Mouse (Mus musculus) CH12.LX (cell line): ENCODE data around the gene 5530401A14Rik. TPM values are rescaled to one million over a fixed set of nuclear protein-coding genes. Genes with fewer than 3 reads are reported as not detected.
A peak's percentile ranks its signal among the peaks of the same experiment; 100 is the strongest.

ENCODE experiments used
- DNase-seq: peaks from one replicate; pipeline ENCODE4 v3.0.0-alpha.2; 2013; ENCODE audit errors: extremely low read depth
- H3K27ac ChIP-seq: 2 replicates; pipeline ENCODE4 v1.5.1; 2012; ENCODE audit warnings: low read depth, mild to moderate bottlenecking, control low read depth, moderate library complexity; ENCODE audit not compliant: insufficient read depth
- H3K27me3 ChIP-seq: replicated peaks from 2 replicates; pipeline ENCODE3; 2012; ENCODE audit warnings: inconsistent platforms
- H3K36me3 ChIP-seq, 2 experiments: replicated peaks in 1 of 2; 2 replicates each; pipeline versions ENCODE3 to v1.6.1; 2012; ENCODE audit warnings: inconsistent platforms in 1 of 2, low read length in 1 of 2, mild to moderate bottlenecking in 1 of 2, mixed read lengths in 1 of 2, moderate library complexity in 1 of 2; ENCODE audit not compliant: control insufficient read depth in 1 of 2, insufficient read depth in 1 of 2
- H3K4me1 ChIP-seq, 2 experiments: 2 replicates each; pipeline ENCODE4 v1.6.1; 2012; ENCODE audit warnings: inconsistent platforms in 1 of 2, moderate library complexity in 1 of 2; ENCODE audit not compliant: insufficient read depth in 2 of 2, control insufficient read depth in 1 of 2
- H3K4me2 ChIP-seq: 2 replicates; pipeline ENCODE4 v1.6.1; 2012; ENCODE audit warnings: low read depth, mild to moderate bottlenecking, control low read depth; ENCODE audit not compliant: poor library complexity, insufficient read depth, severe bottlenecking
- H3K4me3 ChIP-seq, 3 experiments: fragments of 150-350 bp in 1 of 3; sonication (generic) in 1 of 3; replicated peaks in 1 of 3; 2 replicates each; pipeline versions ENCODE3 to v1.5.1; 2011 to 2012; ENCODE audit warnings: low read depth in 2 of 3, low read length in 2 of 3, mild to moderate bottlenecking in 2 of 3, moderate library complexity in 2 of 3, control low read depth in 1 of 3, improper control_type of control experiment in 1 of 3, inconsistent platforms in 1 of 3, mixed read lengths in 1 of 3; ENCODE audit not compliant: poor library complexity in 1 of 3
- H3K79me2 ChIP-seq: replicated peaks from 2 replicates; pipeline ENCODE4 v1.6.1; 2012; ENCODE audit warnings: mild to moderate bottlenecking, moderate library complexity; ENCODE audit not compliant: control insufficient read depth, poor library complexity, insufficient read depth, severe bottlenecking; ENCODE audit errors: extremely low read depth
- H3K9ac ChIP-seq: 2 replicates; pipeline ENCODE4 v1.6.1; 2012; ENCODE audit warnings: low read depth, mild to moderate bottlenecking, control low read depth, moderate library complexity; ENCODE audit not compliant: insufficient read depth
- H3K9me3 ChIP-seq: replicated peaks from 2 replicates; pipeline ENCODE3; 2012; ENCODE audit warnings: low read length, inconsistent platforms, mixed read lengths
- BHLHE40 ChIP-seq: IDR thresholded peaks from 2 replicates; pipeline ENCODE4 v1.6.1; 2011; ENCODE audit warnings: mild to moderate bottlenecking, low read depth, low read length, improper control_type of control experiment
- CHD1 ChIP-seq: IDR thresholded peaks from 2 replicates; pipeline ENCODE4 v1.6.1; 2012; ENCODE audit warnings: low read depth, low read length, improper control_type of control experiment, inconsistent platforms
- CTCF ChIP-seq, 2 experiments: IDR thresholded peaks in 1 of 2; conservative IDR thresholded peaks in 1 of 2; 2 replicates each; pipeline ENCODE4 v1.5.1; 2011 to 2012; ENCODE audit warnings: low read depth in 2 of 2, low read length in 2 of 2, improper control_type of control experiment in 1 of 2, inconsistent platforms in 1 of 2, mild to moderate bottlenecking in 1 of 2, moderate library complexity in 1 of 2
- E2F4 ChIP-seq: IDR thresholded peaks from 2 replicates; pipeline ENCODE4 v1.6.1; 2011; ENCODE audit warnings: low read depth, low read length, improper control_type of control experiment; ENCODE audit not compliant: insufficient replicate concordance
- GABPA ChIP-seq: IDR thresholded peaks from 2 replicates; pipeline ENCODE4 v1.6.1; 2012; ENCODE audit warnings: low read depth, low read length, improper control_type of control experiment, inconsistent platforms; ENCODE audit not compliant: insufficient replicate concordance
- IRF4 ChIP-seq: IDR thresholded peaks from 2 replicates; pipeline ENCODE4 v1.6.1; 2014; ENCODE audit warnings: low read depth, mild to moderate bottlenecking, inconsistent platforms, low read length, improper control_type of control experiment
- MAFK ChIP-seq: IDR thresholded peaks from 2 replicates; pipeline ENCODE4 v1.6.1; 2011; ENCODE audit warnings: low read length, improper control_type of control experiment; ENCODE audit not compliant: insufficient replicate concordance
- MAX ChIP-seq: IDR thresholded peaks from 2 replicates; pipeline ENCODE4 v1.6.1; 2011; ENCODE audit warnings: low read length, improper control_type of control experiment
- MYC ChIP-seq: IDR thresholded peaks from 2 replicates; pipeline ENCODE4 v1.6.1; 2011; ENCODE audit warnings: low read depth, mild to moderate bottlenecking, improper control_type of control experiment, low read length
- NELFE ChIP-seq: IDR thresholded peaks from 2 replicates; pipeline ENCODE4 v1.6.1; 2011; ENCODE audit warnings: low read depth, low read length, improper control_type of control experiment
- NRF1 ChIP-seq: IDR thresholded peaks from 2 replicates; pipeline ENCODE4 v1.6.1; 2014; ENCODE audit warnings: low read depth, mild to moderate bottlenecking, inconsistent platforms, low read length, improper control_type of control experiment, moderate library complexity
- RAD21 ChIP-seq: IDR thresholded peaks from 2 replicates; pipeline ENCODE4 v1.6.1; 2011; ENCODE audit warnings: low read depth, mild to moderate bottlenecking, low read length, improper control_type of control experiment, moderate library complexity
- ZKSCAN1 ChIP-seq: IDR thresholded peaks from 2 replicates; pipeline ENCODE4 v1.6.1; 2012; ENCODE audit warnings: low read depth, inconsistent platforms, low read length, improper control_type of control experiment, borderline replicate concordance
- ZMIZ1 ChIP-seq: IDR thresholded peaks from 2 replicates; pipeline ENCODE4 v1.6.1; 2012; ENCODE audit warnings: low read depth, mild to moderate bottlenecking, inconsistent platforms, low read length, improper control_type of control experiment
- dilution Hi-C: fragments of 300-500 bp; cut with MboI; formaldehyde crosslinking; loops from 2 replicates; pipeline ENCODE4 v1.14.3; 2020; ENCODE audit warnings: low sequenced_read_pairs; ENCODE audit not compliant: extremely low pct_unique_long_range_greater_than_20kb, extremely low pct_ligation_motif_present
- in situ Hi-C: fragments of 300-500 bp; cut with MboI; formaldehyde crosslinking; loops from 3 replicates; pipeline ENCODE4 v1.14.3; 2019; ENCODE audit warnings: low sequenced_read_pairs, low pct_ligation_motif_present, low pct_unique_long_range_greater_than_20kb, mixed read lengths
- polyA plus RNA-seq: library from polyadenylated mRNA; unstranded; fragments of >175 nt; gene quantifications from 2 replicates; pipeline ENCODE4 v1.2.1, GENCODE M21; 2012; ENCODE audit warnings: low read depth; ENCODE audit not compliant: insufficient read length
- total RNA-seq, 2 experiments: library from RNA; depleted of rRNA; stranded (reverse); fragments of 300-350 nt in 1 of 2; fragments of >200 nt in 1 of 2; gene quantifications; 2 replicates each; pipeline ENCODE4 v1.2.3; 2012 to 2014

The 5530401A14Rik gene
- total and polyA plus RNA-seq, 3 experiments: not detected

GRCm38 (mm10) chr11:81845010-81845685 is 15.3 kb upstream of the 5530401A14Rik start:
- no peak overlapping the region for H3K27ac ChIP-seq
- H3K27me3 ChIP-seq: peaks cover 69% of the 10 kb centered on the region
- peaks cover 2 to 7% of the 10 kb centered on the region in 2 experiments; a peak in 3 of 4 replicates for H3K4me1 ChIP-seq
- H3K4me3 ChIP-seq: no peak overlapping the region
- in situ Hi-C loops: no loop called here
- H3K9me3 ChIP-seq: no peaks in the 10 kb centered on the region
- no peaks in the 10 kb centered on the region for H3K79me2 ChIP-seq
- no peaks in the 10 kb centered on the region for H3K36me3 ChIP-seq
- TF ChIP-seq BHLHE40: no peak
- TF ChIP-seq MAX: no peak
- no peak for TF ChIP-seq CHD1
- TF ChIP-seq NRF1: no peak
- no peak for TF ChIP-seq MAFK
- TF ChIP-seq, all 38 proteins: peak for 0
- dilution Hi-C loops: no loop called here
- Histone ChIP-seq H3K9ac (no peak overlapping the region), H3K4me2 (no peak overlapping the region)
- no peak for DNase-seq

GRCm38 (mm10) chr11:81845686-81846036 is 14.8 kb upstream of the 5530401A14Rik start:
- peak; percentile 1; the same call in 1 of the 2 replicates for TF ChIP-seq RAD21
- TF ChIP-seq ZMIZ1: no peak
- peak in 1 of 2 experiments; percentile 16; a peak in 1 of 4 replicates for TF ChIP-seq CTCF (conservative IDR thresholded peaks at IDR 0.05 in 1 of 2, IDR thresholded peaks at IDR 0.05 in 1 of 2; ENCODE audit: low read depth in 2 of 2, low read length in 2 of 2)
- TF ChIP-seq IRF4: no peak
- no peak for TF ChIP-seq MYC
- no peak for DNase-seq
- no peaks in the 10 kb centered on the region for H3K79me2 ChIP-seq
- no peaks in the 10 kb centered on the region for H3K9me3 ChIP-seq
- in situ Hi-C loops (no loop called here), dilution Hi-C loops (no loop called here)
- H3K36me3 ChIP-seq: no peaks in the 10 kb centered on the region
- H3K27me3 ChIP-seq: peaks cover 68% of the 10 kb centered on the region
- H3K4me3 ChIP-seq: no peak overlapping the region
- no peak overlapping the region for H3K9ac ChIP-seq
- no peak overlapping the region for H3K4me2 ChIP-seq
- peaks cover 2 to 7% of the 10 kb centered on the region in 2 experiments; a peak in 3 of 4 replicates for H3K4me1 ChIP-seq
- no peak overlapping the region for H3K27ac ChIP-seq

- DNase-seq: no peak
- in situ Hi-C loops: no loop called here
- Histone ChIP-seq H3K4me1 (peaks cover 2 to 7% of the 10 kb centered on the region in 2 experiments; a peak in 3 of 4 replicates), H3K27me3 (peaks cover 75% of the 10 kb centered on the region), H3K36me3 (no peaks in the 10 kb centered on the region)
- TF ChIP-seq MAX (no peak), E2F4 (no peak), GABPA (no peak), CTCF (conservative IDR thresholded peaks at IDR 0.05 in 1 of 2, IDR thresholded peaks at IDR 0.05 in 1 of 2; ENCODE audit: low read depth in 2 of 2, low read length in 2 of 2) (no peak), BHLHE40 (no peak), NELFE (no peak), ZKSCAN1 (no peak)
- TF ChIP-seq, all 38 proteins: peak for 0
- Histone ChIP-seq H3K4me2 (no peak overlapping the region), H3K9ac (no peak overlapping the region), H3K4me3 (no peak overlapping the region), H3K9me3 (no peaks in the 10 kb centered on the region), H3K79me2 (no peaks in the 10 kb centered on the region), H3K27ac (no peak overlapping the region)
- dilution Hi-C loops: no loop called here
These were observed 12.5 kb upstream of the 5530401A14Rik start for GRCm38 (mm10) chr11:81847773-81848490.
